Comparison of ENCODE assay signal across 11 mouse cellular contexts in the genomic region with DNA sequence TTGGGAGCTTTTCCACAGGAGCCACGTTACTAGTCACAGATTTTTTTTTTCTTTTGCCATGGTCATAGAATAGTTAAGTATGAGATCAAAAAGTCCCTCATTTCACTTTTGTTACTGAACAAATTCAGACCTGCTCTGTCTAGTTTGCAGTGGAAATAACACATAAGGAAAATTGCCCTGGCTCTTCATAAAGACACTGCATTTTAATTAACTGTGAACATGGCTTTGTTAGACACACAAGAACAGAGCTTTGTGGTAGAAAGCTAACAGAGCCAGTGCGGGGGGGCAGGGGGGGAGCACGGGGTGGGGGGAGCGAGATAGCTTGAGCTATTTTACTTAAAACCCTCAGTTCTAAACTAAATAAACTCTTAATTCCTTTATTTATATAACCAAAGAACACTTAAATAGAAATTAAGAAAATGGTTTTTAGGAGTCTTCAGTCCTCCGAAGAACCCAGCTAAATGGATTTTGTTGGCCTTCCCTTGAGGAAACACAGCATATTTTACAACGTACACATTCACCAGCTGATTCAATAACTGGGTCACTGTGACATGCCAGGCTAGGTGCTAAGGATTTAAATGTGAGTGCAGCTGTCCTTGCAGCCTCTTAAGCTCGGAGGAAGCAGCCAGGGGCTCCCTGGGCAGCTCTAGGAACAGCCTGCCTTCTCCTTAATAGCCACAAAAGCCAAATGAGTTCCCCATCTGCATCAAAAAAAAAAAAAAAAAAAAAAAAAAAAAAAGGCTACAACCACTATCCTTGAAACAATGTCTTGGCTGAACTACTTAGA.
DNase-seq lines count a peak whose midpoint lies in the region; ATAC-seq and TF ChIP-seq lines count a peak whose summit lies in the region.
"Had no signal": no experiment of that assay in that cellular context is flagged by ENCODE, and none has a peak within 500 bp of the region (broad histone marks: within the 10 kb centered on the region; RNA-seq: fewer than 3 reads in every experiment).

No protein-coding gene starts in this region.

- 0 out of 2 replicates have a peak, but pooled peaks have one; percentile 33 for ATAC-seq in stomach, embryonic 16.5 days (ENCODE audit: insufficient read depth, low FRiP score)
- no peak for ATAC-seq in stomach, postnatal 0 days (ENCODE audit: low FRiP score, low TSS enrichment)
- ATAC-seq in forebrain, postnatal 0 days: peak; percentile 70
- peak; percentile 71 for ATAC-seq in midbrain, embryonic 11.5 days (ENCODE audit: low FRiP score)
- no peak for ATAC-seq in activated CD4-positive, CD25-positive, alpha-beta regulatory T cell, adult 4 months

- H3K4me3 ChIP-seq in stomach, embryonic 16.5 days (replicated peaks; ENCODE audit: low read length): no peak overlapping the region
- no peak overlapping the region for H3K4me3 ChIP-seq in stomach, postnatal 0 days (ENCODE audit: low read depth, low read length)
- H3K4me3 ChIP-seq in forebrain, postnatal 0 days (ENCODE audit: low read depth, low read length): no peak overlapping the region
- no peak overlapping the region for H3K4me3 ChIP-seq in midbrain, embryonic 11.5 days (ENCODE audit: low read depth, low read length)
- H3K4me3 ChIP-seq: heart, adult 2 months had no signal

- H3K36me3 ChIP-seq in stomach, embryonic 16.5 days (ENCODE audit: control insufficient read depth, insufficient read depth, low read length): no peaks in the 10 kb centered on the region
- H3K36me3 ChIP-seq in stomach, postnatal 0 days (ENCODE audit: control insufficient read depth, insufficient read depth, low read length): no peaks in the 10 kb centered on the region
- H3K36me3 ChIP-seq in forebrain, postnatal 0 days (ENCODE audit: insufficient read depth): no peaks in the 10 kb centered on the region
- H3K36me3 ChIP-seq in midbrain, embryonic 11.5 days (ENCODE audit: control insufficient read depth, insufficient read depth, low read length): no peaks in the 10 kb centered on the region

- no peak for DNase-seq in stomach, postnatal 0 days (ENCODE audit: low spot score)
- DNase-seq in forebrain, postnatal 0 days: no peak
- DNase-seq in midbrain, embryonic 11.5 days (ENCODE audit: low spot score, missing footprints): no peak
- no peak for DNase-seq in layer of hippocampus, postnatal 14 days (ENCODE audit: low spot score in 2 of 2)
- no peak for DNase-seq in thymus, postnatal 0 days (ENCODE audit: low spot score)
- DNase-seq: heart, adult 2 months; heart, postnatal 4 days had no signal

- no peak for TF ChIP-seq EP300 in stomach, postnatal 0 days (optimal IDR thresholded peaks at IDR 0.05)

- H3K4me1 ChIP-seq in stomach, embryonic 16.5 days (ENCODE audit: control insufficient read depth, insufficient read depth, low read length): 0 out of 2 replicates have a peak, but pooled peaks cover 2% of the 10 kb centered on the region
- H3K4me1 ChIP-seq in stomach, postnatal 0 days (replicated peaks; ENCODE audit: control insufficient read depth, insufficient read depth): no peaks in the 10 kb centered on the region
- no peaks in the 10 kb centered on the region for H3K4me1 ChIP-seq in forebrain, postnatal 0 days (ENCODE audit: insufficient read depth)
- no peaks in the 10 kb centered on the region for H3K4me1 ChIP-seq in midbrain, embryonic 11.5 days (ENCODE audit: control insufficient read depth, insufficient read depth, low read length)

- H3K4me2 ChIP-seq in stomach, embryonic 16.5 days (ENCODE audit: low read depth, low read length): no peak overlapping the region
- no peak overlapping the region for H3K4me2 ChIP-seq in stomach, postnatal 0 days (replicated peaks; ENCODE audit: low read depth)
- no peak overlapping the region for H3K4me2 ChIP-seq in forebrain, postnatal 0 days (ENCODE audit: low read depth)
- no peak overlapping the region for H3K4me2 ChIP-seq in midbrain, embryonic 11.5 days

- WGBS in stomach, embryonic 16.5 days: 18% methylated on average over 7 of the region's 7 CpGs
- WGBS in stomach, postnatal 0 days: 12% methylated on average over 7 of the region's 7 CpGs
- WGBS in forebrain, postnatal 0 days: 15% methylated on average over 7 of the region's 7 CpGs
- 24% methylated on average over 7 of the region's 7 CpGs for WGBS in midbrain, embryonic 11.5 days

- H3K9ac ChIP-seq in stomach, embryonic 16.5 days (ENCODE audit: low read length): no peak overlapping the region
- no peak overlapping the region for H3K9ac ChIP-seq in stomach, postnatal 0 days (ENCODE audit: low read length)
- H3K9ac ChIP-seq in forebrain, postnatal 0 days: no peak overlapping the region
- H3K9ac ChIP-seq in midbrain, embryonic 11.5 days (ENCODE audit: low read length): no peak overlapping the region
- H3K9ac ChIP-seq: liver, embryonic 14.5 days had no signal

- no peaks in the 10 kb centered on the region for H3K9me3 ChIP-seq in stomach, embryonic 16.5 days (replicated peaks; ENCODE audit: control insufficient read depth, low read length)
- no peaks in the 10 kb centered on the region for H3K9me3 ChIP-seq in stomach, postnatal 0 days (ENCODE audit: control insufficient read depth, low read length)
- no peaks in the 10 kb centered on the region for H3K9me3 ChIP-seq in forebrain, postnatal 0 days (ENCODE audit: low read length)
- H3K9me3 ChIP-seq in midbrain, embryonic 11.5 days (ENCODE audit: control insufficient read depth, low read length): no peaks in the 10 kb centered on the region

- no peak overlapping the region for H3K27ac ChIP-seq in stomach, embryonic 16.5 days (ENCODE audit: low read length)
- no peak overlapping the region for H3K27ac ChIP-seq in stomach, postnatal 0 days (replicated peaks)
- H3K27ac ChIP-seq in forebrain, postnatal 0 days (ENCODE audit: low read depth, low read length): no peak overlapping the region
- peak overlapping the region; percentile 51 for H3K27ac ChIP-seq in midbrain, embryonic 11.5 days (ENCODE audit: low read depth, low read length)
- H3K27ac ChIP-seq: kidney, postnatal 0 days; liver, embryonic 14.5 days had no signal

- no peak for TF ChIP-seq CTCF in stomach, postnatal 0 days (IDR thresholded peaks at IDR 0.05; ENCODE audit: low read depth)
- TF ChIP-seq CTCF in forebrain, postnatal 0 days (IDR thresholded peaks at IDR 0.05; ENCODE audit: low read depth): no peak

- H3K27me3 ChIP-seq in stomach, embryonic 16.5 days (ENCODE audit: control insufficient read depth, insufficient read depth, low read length): no peaks in the 10 kb centered on the region
- no peaks in the 10 kb centered on the region for H3K27me3 ChIP-seq in stomach, postnatal 0 days (ENCODE audit: control insufficient read depth, insufficient read depth, low read length)
- no peaks in the 10 kb centered on the region for H3K27me3 ChIP-seq in forebrain, postnatal 0 days (ENCODE audit: insufficient read depth, low read length)
- H3K27me3 ChIP-seq in midbrain, embryonic 11.5 days (ENCODE audit: control insufficient read depth, insufficient read depth, low read length): no peaks in the 10 kb centered on the region

Comparison
In these comparisons a context has a peak if more than half of its experiments do, and no peak if none do; other contexts are left out.
1. ATAC-seq: peak in stomach, embryonic 16.5 days (single experiment), forebrain, postnatal 0 days (single experiment) and midbrain, embryonic 11.5 days (single experiment); none in stomach, postnatal 0 days (single experiment) and activated CD4-positive, CD25-positive, alpha-beta regulatory T cell, adult 4 months (single experiment).